Mouse (Mus musculus) kidney, adult 2 months (tissue): ENCODE measurements around the gene Zfr. TPM values are rescaled to one million over a fixed set of nuclear protein-coding genes. Genes with fewer than 3 reads are reported as not detected.
A peak's percentile ranks its signal among the peaks of the same experiment; 100 is the strongest.

Experiments
- DNase-seq: peaks from one replicate; pipeline ENCODE4 v3.0.0; 2021
- H3K27ac ChIP-seq: fragments of 200-500 bp; 2 replicates; pipeline ENCODE4 v1.5.1; 2012; ENCODE audit warnings: low read depth, low read length, control low read depth, inconsistent platforms; ENCODE audit not compliant: insufficient read depth
- H3K27me3 ChIP-seq: fragments of 200-500 bp; replicated peaks from 2 replicates; pipeline ENCODE4 v1.6.1; 2012; ENCODE audit warnings: mild to moderate bottlenecking, moderate library complexity, low read length, inconsistent platforms; ENCODE audit not compliant: control insufficient read depth, insufficient read depth
- H3K36me3 ChIP-seq: fragments of 200-500 bp; 2 replicates; pipeline ENCODE4 v1.6.1; 2012; ENCODE audit warnings: mild to moderate bottlenecking, moderate library complexity, low read length, inconsistent platforms; ENCODE audit not compliant: control insufficient read depth, insufficient read depth
- H3K4me1 ChIP-seq: fragments of 200-500 bp; 2 replicates; pipeline ENCODE4 v1.6.1; 2011; ENCODE audit warnings: low read length; ENCODE audit not compliant: control insufficient read depth, insufficient read depth
- H3K4me3 ChIP-seq: fragments of 200-500 bp; 2 replicates; pipeline ENCODE4 v1.5.1; 2011; ENCODE audit warnings: mild to moderate bottlenecking, low read depth, low read length, control low read depth; ENCODE audit not compliant: insufficient read depth
- CTCF ChIP-seq: fragments of 200-500 bp; conservative IDR thresholded peaks from 2 replicates; pipeline ENCODE4 v1.5.1; 2011; ENCODE audit warnings: low read depth, mild to moderate bottlenecking, control low read depth, low read length, moderate library complexity, mixed read lengths; ENCODE audit not compliant: insufficient read depth, insufficient read length
- POLR2A ChIP-seq: fragments of 200-500 bp; IDR thresholded peaks from one replicate; pipeline ENCODE4 v1.6.1; 2011; ENCODE audit warnings: low read depth, low read length, control low read depth
- WGBS: fragments of 180-500 bp; shearing (Covaris S2); methylation state at CpG from one replicate; pipeline ENCODE4 v1.1.7; 2018; 5-methylcytosine and 5-hydroxymethylcytosine counted together
- polyA plus RNA-seq: library from polyadenylated mRNA; depleted of rRNA; stranded (reverse); fragments of >200 nt; gene quantifications from 2 replicates; pipeline ENCODE4 v1.2.3, GENCODE M21; 2012; rRNA removed

Gene Zfr
- 79.8 and 80.8 TPM in 2 replicates for polyA plus RNA-seq

GRCm38 (mm10) chr15:12117242-12118092, at the start of gene Zfr:
Zfr (plus strand) TSS chr15:12117831.
- 1% methylated on average over 58 of the region's 59 CpGs for WGBS
- TF ChIP-seq CTCF = 0 out of 2 replicates have a peak, but pooled peaks have one; percentile 17
- TF ChIP-seq POLR2A = peak; percentile 45
- Histone ChIP-seq H3K27ac (peak within 1 kb of the TSS; percentile 97), H3K36me3 (no peaks in the 10 kb centered on the region), H3K4me1 (peaks cover 3% of the 10 kb centered on the region; the same call in 1 of the 2 replicates), H3K4me3 (peak within 1 kb of the TSS; percentile 97), H3K27me3 (no peaks in the 10 kb centered on the region)
- peak; percentile 96 for DNase-seq

- no peak for TF ChIP-seq CTCF
- Histone ChIP-seq H3K27me3 (no peaks in the 10 kb centered on the region), H3K4me3 (no peak overlapping the region), H3K4me1 (no peaks in the 10 kb centered on the region), H3K27ac (no peak overlapping the region), H3K36me3 (no peaks in the 10 kb centered on the region)
- no peak for DNase-seq
- WGBS = 33% methylated on average over 2 of the region's 2 CpGs
These were observed 49.7 kb upstream of the Zfr start for GRCm38 (mm10) chr15:12067971-12068370.

GRCm38 (mm10) chr15:12068395-12069218, 49.0 kb upstream of the Zfr start:
- WGBS = 53% methylated on average over 9 of the region's 9 CpGs
- no peak for DNase-seq
- Histone ChIP-seq H3K36me3 (no peaks in the 10 kb centered on the region), H3K4me3 (no peak overlapping the region), H3K4me1 (no peaks in the 10 kb centered on the region), H3K27me3 (no peaks in the 10 kb centered on the region), H3K27ac (no peak overlapping the region)
- no peak for TF ChIP-seq POLR2A
- TF ChIP-seq CTCF = no peak

GRCm38 (mm10) chr15:12072709-12073336, 44.8 kb upstream of the Zfr start:
- no peak for DNase-seq
- Histone ChIP-seq H3K4me3 (no peak overlapping the region), H3K27ac (no peak overlapping the region), H3K36me3 (no peaks in the 10 kb centered on the region), H3K4me1 (no peaks in the 10 kb centered on the region), H3K27me3 (no peaks in the 10 kb centered on the region)
- WGBS = 88% methylated on average over 7 of the region's 7 CpGs
- no peak for TF ChIP-seq POLR2A
- TF ChIP-seq CTCF = no peak

GRCm38 (mm10) chr15:12074426-12074825, 43.2 kb upstream of the Zfr start:
- H3K27ac ChIP-seq = no peak overlapping the region
- WGBS = 87% methylated on average over 6 of the region's 6 CpGs
- DNase-seq = no peak
- TF ChIP-seq CTCF = no peak
- TF ChIP-seq POLR2A = no peak
- no peaks in the 10 kb centered on the region for H3K36me3 ChIP-seq
- H3K4me3 ChIP-seq = no peak overlapping the region
- no peaks in the 10 kb centered on the region for H3K27me3 ChIP-seq
- no peaks in the 10 kb centered on the region for H3K4me1 ChIP-seq

GRCm38 (mm10) chr15:12082344-12082743, 35.3 kb upstream of the Zfr start:
- no peaks in the 10 kb centered on the region for H3K4me1 ChIP-seq
- TF ChIP-seq POLR2A = no peak
- no peak for TF ChIP-seq CTCF
- no peaks in the 10 kb centered on the region for H3K36me3 ChIP-seq
- no peaks in the 10 kb centered on the region for H3K27me3 ChIP-seq
- H3K27ac ChIP-seq = no peak overlapping the region
- no peak overlapping the region for H3K4me3 ChIP-seq
- no peak for DNase-seq
- WGBS = 95% methylated on average over 13 of the region's 13 CpGs
